Mouse (Mus musculus) heart, adult 2 months (tissue): Measurements from ENCODE around the gene P3h3. TPM values are rescaled to one million over a fixed set of nuclear protein-coding genes. Genes with fewer than 3 reads are reported as not detected.
A peak's percentile ranks its signal among the peaks of the same experiment; 100 is the strongest.
"Not testable (repeated sequence)": the region's sequence is repeated elsewhere in the genome, so short reads cannot be mapped to it uniquely, and the experiment has no call there.

Experiments
- DNase-seq, 2 experiments: peaks; one replicate each; pipeline ENCODE4 v3.0.0; 2021
- H3K27ac ChIP-seq: fragments of 200-600 bp; 2 replicates; pipeline ENCODE4 v1.8.1; 2022
- H3K27me3 ChIP-seq: fragments of 200-500 bp; 2 replicates; pipeline ENCODE4 v1.6.1; 2012; ENCODE audit warnings: mild to moderate bottlenecking, low read length, inconsistent platforms, mixed read lengths; ENCODE audit not compliant: control insufficient read depth, insufficient read depth
- H3K36me3 ChIP-seq: fragments of 200-500 bp; 2 replicates; pipeline ENCODE4 v1.6.1; 2012; ENCODE audit warnings: low read length, inconsistent platforms; ENCODE audit not compliant: control insufficient read depth, insufficient read depth
- H3K4me1 ChIP-seq: fragments of 200-500 bp; 2 replicates; pipeline ENCODE4 v1.6.1; 2011; ENCODE audit warnings: low read length; ENCODE audit not compliant: control insufficient read depth, insufficient read depth
- H3K4me3 ChIP-seq: fragments of 200-600 bp; 2 replicates; pipeline ENCODE4 v1.8.1; 2022
- H3K79me2 ChIP-seq: fragments of 200-500 bp; replicated peaks from 2 replicates; pipeline ENCODE4 v1.6.1; 2012; ENCODE audit warnings: mild to moderate bottlenecking, inconsistent platforms, low read length, moderate library complexity, mixed read lengths; ENCODE audit not compliant: control insufficient read depth, insufficient read depth
- H3K9ac ChIP-seq: fragments of 200-500 bp; 2 replicates; pipeline ENCODE4 v1.6.1; 2012; ENCODE audit warnings: low read depth, mild to moderate bottlenecking, control low read depth, inconsistent platforms, low read length, mixed read lengths
- CTCF ChIP-seq: fragments of 200-600 bp; IDR thresholded peaks from 2 replicates; pipeline ENCODE4 v1.8.1; 2022; ENCODE audit warnings: antibody characterized with exemption, mild to moderate bottlenecking, moderate library complexity
- EP300 ChIP-seq: fragments of 200-500 bp; IDR thresholded peaks from 2 replicates; pipeline ENCODE4 v1.6.1; 2011; ENCODE audit warnings: low read depth, low read length, control low read depth; ENCODE audit not compliant: insufficient read depth
- POLR2A ChIP-seq: fragments of 200-500 bp; IDR thresholded peaks from 2 replicates; pipeline ENCODE4 v1.6.1; 2011; ENCODE audit warnings: mild to moderate bottlenecking, low read depth, low read length, control low read depth; ENCODE audit not compliant: insufficient read depth
- WGBS: fragments of 180-500 bp; shearing (Covaris S2); methylation state at CpG from one replicate; pipeline ENCODE4 v1.1.7; 2018; 5-methylcytosine and 5-hydroxymethylcytosine counted together
- intact Hi-C: fragments of 180-260 bp; cut with DNase I; formaldehyde crosslinking; loops from one replicate; pipeline ENCODE4 v1.15.1; 2025
- polyA plus RNA-seq: library from polyadenylated mRNA; depleted of rRNA; stranded (reverse); fragments of >200 nt; gene quantifications from 2 replicates; pipeline ENCODE4 v1.2.3, GENCODE M21; 2012
- total RNA-seq, 2 experiments: library from RNA; stranded (reverse); gene quantifications; 2 replicates each; pipeline ENCODE4 v1.2.3; 2021

Gene P3h3
- total and polyA plus RNA-seq, 3 experiments, result 6.9 to 16.2 (median 10.6) TPM

GRCm38 (mm10) chr6:124806446-124807140, 51.0 kb downstream of the P3h3 start:
- Histone ChIP-seq H3K4me3 (peak overlapping the region; percentile 50; the same call in 1 of the 2 replicates), H3K9ac (no peak overlapping the region), H3K4me1 (peaks cover 12% of the 10 kb centered on the region), H3K27ac (peak overlapping the region; percentile 92), H3K27me3 (no peaks in the 10 kb centered on the region), H3K36me3 (no peaks in the 10 kb centered on the region), H3K79me2 (no peaks in the 10 kb centered on the region)
- TF ChIP-seq POLR2A (no peak), EP300 (no peak), CTCF (no peak)
- 84% methylated on average over 7 of the region's 7 CpGs for WGBS
- DNase-seq, result no peak
- intact Hi-C loops, result loop anchor here (5.0 kb wide), 2 partner anchors 64 to 104 kb away; partner anchors contain the start of gene Grcc10

- no peaks in the 10 kb centered on the region for H3K27me3 ChIP-seq
- peak overlapping the region; percentile 92 for H3K27ac ChIP-seq
- peaks cover 12% of the 10 kb centered on the region for H3K4me1 ChIP-seq
- DNase-seq, result peak; percentile 93 to 94
- H3K36me3 ChIP-seq, result no peaks in the 10 kb centered on the region
- 0 out of 2 replicates have a peak, but pooled peaks have one; percentile 67 for TF ChIP-seq EP300
- TF ChIP-seq CTCF, result peak; percentile 46
- peak; percentile 66 for TF ChIP-seq POLR2A
- peak overlapping the region; percentile 50 for H3K4me3 ChIP-seq
- WGBS, result 3% methylated on average over 34 of the region's 34 CpGs
- peak overlapping the region; percentile 66 for H3K9ac ChIP-seq
- intact Hi-C loops, result loop anchor here (5.0 kb wide), 2 partner anchors 63 to 103 kb away; partner anchors contain the start of gene Grcc10
- H3K79me2 ChIP-seq, result no peaks in the 10 kb centered on the region
Measured at GRCm38 (mm10) chr6:124805341-124806321, 51.9 kb downstream of the P3h3 start.

GRCm38 (mm10) chr6:124804341-124804740, 53.2 kb downstream of the P3h3 start:
- H3K36me3 ChIP-seq, result no peaks in the 10 kb centered on the region
- peaks cover 7% of the 10 kb centered on the region for H3K4me1 ChIP-seq
- no peak overlapping the region for H3K4me3 ChIP-seq
- intact Hi-C loops, result no loop called here
- H3K27ac ChIP-seq, result no peak overlapping the region
- WGBS, result 90% methylated on average over 3 of the region's 3 CpGs
- H3K27me3 ChIP-seq, result no peaks in the 10 kb centered on the region
- H3K79me2 ChIP-seq, result no peaks in the 10 kb centered on the region
- DNase-seq, result no peak
- H3K9ac ChIP-seq, result no peak overlapping the region
- no peak for TF ChIP-seq POLR2A

GRCm38 (mm10) chr6:124803691-124804090, 53.9 kb downstream of the P3h3 start:
- H3K79me2 ChIP-seq, H3K9ac ChIP-seq, H3K4me3 ChIP-seq, DNase-seq, H3K4me1 ChIP-seq, H3K36me3 ChIP-seq, H3K27me3 ChIP-seq, H3K27ac ChIP-seq, intact Hi-C loops: not testable (repeated sequence)
- 96% methylated on average over 4 of the region's 4 CpGs for WGBS

GRCm38 (mm10) chr6:124803061-124803460, 54.5 kb downstream of the P3h3 start:
- intact Hi-C loops, result no loop called here
- H3K36me3 ChIP-seq, result no peaks in the 10 kb centered on the region
- 80% methylated on average over 3 of the region's 3 CpGs for WGBS
- DNase-seq, result no peak
- no peaks in the 10 kb centered on the region for H3K79me2 ChIP-seq
- TF ChIP-seq EP300 (no peak), POLR2A (no peak), CTCF (no peak)
- H3K4me3 ChIP-seq, result no peak overlapping the region
- no peak overlapping the region for H3K9ac ChIP-seq
- no peaks in the 10 kb centered on the region for H3K27me3 ChIP-seq
- no peak overlapping the region for H3K27ac ChIP-seq
- H3K4me1 ChIP-seq, result peaks cover 5% of the 10 kb centered on the region

GRCm38 (mm10) chr6:124802400-124802799, 55.2 kb downstream of the P3h3 start:
- H3K27ac ChIP-seq, H3K79me2 ChIP-seq, H3K9ac ChIP-seq, H3K4me1 ChIP-seq, DNase-seq, H3K27me3 ChIP-seq, H3K4me3 ChIP-seq, H3K36me3 ChIP-seq, intact Hi-C loops: not testable (repeated sequence)
- 24% methylated on average over 6 of the region's 9 CpGs for WGBS
